Mouse (Mus musculus): ENCODE measurements around the gene Stard7. TPM values are rescaled to one million over a fixed set of nuclear protein-coding genes. Genes with fewer than 3 reads are reported as not detected.
A peak's percentile ranks its signal among the peaks of the same experiment; 100 is the strongest.

Stard7 gene
- polyA plus RNA-seq, 1 experiment, result 48.7 TPM

- no peak for DNase-seq (ENCODE audit: low spot score)
Observed at GRCm38 (mm10) chr2:127319071-127319470, 49.1 kb downstream of the Stard7 start.

DNA sequence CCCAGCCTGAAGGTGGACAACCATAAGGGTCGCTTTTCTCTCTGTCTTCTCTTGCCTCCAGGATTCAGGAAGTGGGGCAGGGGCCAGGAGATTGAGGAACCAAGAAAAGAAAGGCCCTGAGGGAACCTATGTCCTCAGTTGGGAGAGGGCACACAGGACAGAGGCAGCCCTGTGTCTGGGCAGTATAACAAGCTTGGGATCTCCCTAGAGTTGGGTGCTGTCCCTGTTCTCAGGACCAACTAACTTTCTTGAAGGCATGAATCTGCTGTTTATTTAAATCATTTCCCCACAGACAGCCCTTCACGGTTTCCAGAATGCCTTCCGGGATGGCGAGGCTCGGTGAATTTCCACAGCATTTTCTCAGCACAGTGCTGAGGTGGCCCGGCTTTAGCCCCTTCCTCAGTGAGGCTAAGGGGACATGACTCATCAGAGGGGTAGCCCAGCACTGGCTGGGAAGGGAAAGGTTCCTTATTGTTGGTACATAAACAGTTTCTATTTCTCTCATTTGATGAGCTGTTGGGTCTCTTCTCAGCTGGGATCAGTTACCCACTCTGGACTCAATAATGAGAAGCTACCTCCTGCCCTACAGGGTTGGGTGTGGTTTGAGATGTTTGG, 52.8 kb downstream of the Stard7 start:
- DNase-seq (ENCODE audit: low spot score), result no peak

DNA sequence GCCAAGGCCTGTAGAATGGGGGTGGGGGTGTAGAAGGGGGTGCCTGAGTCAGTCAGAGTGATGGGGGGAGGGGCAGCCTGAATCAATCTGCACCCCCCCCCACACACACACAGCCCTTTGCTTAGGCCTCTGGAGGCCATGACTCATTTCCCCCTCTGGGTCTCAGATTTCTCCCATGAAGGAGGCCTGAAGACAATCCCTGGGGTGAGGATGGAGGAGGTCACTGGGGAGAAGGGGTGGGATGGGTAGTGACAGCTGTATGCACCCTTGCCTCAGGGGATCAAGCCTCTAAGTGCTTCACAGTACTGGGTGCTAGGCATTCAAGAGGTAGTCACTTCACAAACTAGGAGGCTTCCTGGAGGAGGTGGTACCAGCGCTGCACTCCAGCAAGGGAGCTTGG, 53.6 kb downstream of the Stard7 start:
- no peak for DNase-seq (ENCODE audit: low spot score)

GRCm38 (mm10) chr2:127324456-127324855, 54.4 kb downstream of the Stard7 start:
- no peak for DNase-seq (ENCODE audit: low spot score)

DNA sequence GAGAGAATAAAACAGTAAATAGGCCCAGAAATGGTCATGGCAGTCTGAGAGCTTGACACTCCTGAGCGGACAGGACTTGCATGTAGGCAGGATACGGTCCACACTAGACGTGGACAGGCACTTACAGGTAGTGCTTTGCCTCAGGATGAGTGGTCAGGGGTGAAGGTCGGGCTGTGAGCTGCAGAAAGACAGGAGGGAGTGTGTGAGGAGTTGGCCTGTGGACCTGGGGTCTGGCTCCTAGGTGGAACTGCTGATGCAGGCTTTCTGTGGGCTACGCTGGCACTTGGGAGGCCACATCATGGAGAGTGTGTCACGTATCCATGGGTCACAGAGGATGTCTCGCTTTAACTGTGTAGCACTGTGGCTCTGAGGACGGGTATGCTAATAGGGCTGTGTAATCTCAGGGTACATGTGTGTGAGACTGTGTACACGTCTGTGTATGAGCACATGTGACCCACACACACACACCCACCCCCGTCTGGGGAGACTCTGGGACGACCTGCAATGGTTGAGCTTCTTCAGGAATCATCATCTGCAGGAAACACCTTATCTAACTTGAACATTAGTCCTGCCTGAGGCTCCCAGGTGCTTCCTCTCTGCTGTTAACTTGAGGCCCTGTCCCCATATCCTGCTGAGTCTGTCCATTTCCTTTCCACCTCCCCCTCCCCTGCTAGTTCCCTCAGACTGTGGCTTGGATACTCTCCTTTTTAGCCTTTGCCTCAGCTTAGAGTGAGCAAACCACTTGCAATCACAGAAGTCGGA, 58.3 kb downstream of the Stard7 start:
- no peak for DNase-seq (ENCODE audit: low spot score)

DNA sequence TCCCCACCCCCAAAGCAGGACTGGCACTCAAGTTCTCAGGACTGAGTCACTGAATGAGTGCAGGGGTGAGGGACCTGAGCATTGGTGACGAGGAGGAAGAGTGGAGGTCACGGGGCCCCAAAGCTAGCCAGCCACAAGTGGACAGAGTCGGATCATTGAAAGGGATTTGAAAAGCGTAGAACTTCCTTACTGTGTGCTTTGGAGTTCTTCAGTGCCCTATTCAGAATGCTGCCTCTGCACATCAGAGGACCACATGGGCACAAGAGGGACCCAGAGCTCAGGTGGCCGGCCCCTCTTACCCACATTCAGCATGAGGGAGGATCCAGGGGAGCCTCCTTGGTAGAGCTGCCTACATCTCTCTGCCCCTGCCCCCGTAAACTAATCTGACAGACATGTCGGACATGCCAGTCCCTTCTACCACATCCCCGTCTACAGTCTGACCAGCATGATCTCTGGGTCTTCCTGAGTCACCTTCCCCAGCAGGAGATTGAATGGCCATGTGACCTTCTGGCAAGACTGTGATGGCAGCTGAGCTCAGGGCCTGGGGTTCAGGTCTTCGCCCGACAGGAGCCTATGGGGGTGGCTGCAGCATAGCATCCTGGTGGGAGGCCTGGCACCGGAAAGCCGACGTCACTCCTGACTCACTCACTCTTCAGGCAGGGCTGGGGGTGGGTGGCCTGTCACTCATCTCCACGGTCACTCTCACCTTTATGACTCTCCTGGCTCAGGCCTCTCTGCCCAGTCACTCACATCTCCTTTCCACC, 63.0 kb downstream of the Stard7 start:
- no peak for DNase-seq (ENCODE audit: low spot score)

DNA sequence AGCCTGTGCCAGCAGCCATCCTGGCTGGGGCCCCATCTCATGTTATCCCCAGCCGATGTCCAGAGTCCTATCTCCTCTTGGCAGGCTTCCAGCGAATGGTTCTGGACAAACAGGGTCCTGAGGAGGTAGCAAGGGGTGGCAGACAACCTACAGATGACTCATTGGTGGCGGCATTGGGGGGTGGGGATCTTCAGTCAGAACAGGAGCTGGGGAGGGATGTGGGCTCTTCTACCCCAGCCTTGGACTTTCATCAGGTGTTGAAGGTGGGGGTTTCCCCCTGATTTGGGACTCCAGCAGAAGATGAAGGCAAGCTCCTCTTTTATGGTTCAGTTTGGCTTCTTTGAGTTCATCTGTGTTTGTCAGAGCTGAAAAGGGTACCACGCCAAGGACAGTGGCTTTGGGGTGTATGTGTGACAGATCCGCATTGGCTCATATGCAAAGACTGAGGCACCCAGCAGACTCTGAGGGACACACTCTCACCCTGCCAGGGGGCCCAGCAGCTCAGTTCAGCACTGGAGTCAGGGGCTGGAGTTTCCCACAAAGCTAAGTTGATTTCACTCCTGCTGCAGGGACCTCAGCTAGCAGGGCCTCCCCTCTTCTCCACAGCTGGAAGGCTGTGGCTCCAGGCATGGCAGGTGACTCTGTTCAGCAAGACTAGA, 64.1 kb downstream of the Stard7 start:
- no peak for DNase-seq (ENCODE audit: low spot score)

DNA sequence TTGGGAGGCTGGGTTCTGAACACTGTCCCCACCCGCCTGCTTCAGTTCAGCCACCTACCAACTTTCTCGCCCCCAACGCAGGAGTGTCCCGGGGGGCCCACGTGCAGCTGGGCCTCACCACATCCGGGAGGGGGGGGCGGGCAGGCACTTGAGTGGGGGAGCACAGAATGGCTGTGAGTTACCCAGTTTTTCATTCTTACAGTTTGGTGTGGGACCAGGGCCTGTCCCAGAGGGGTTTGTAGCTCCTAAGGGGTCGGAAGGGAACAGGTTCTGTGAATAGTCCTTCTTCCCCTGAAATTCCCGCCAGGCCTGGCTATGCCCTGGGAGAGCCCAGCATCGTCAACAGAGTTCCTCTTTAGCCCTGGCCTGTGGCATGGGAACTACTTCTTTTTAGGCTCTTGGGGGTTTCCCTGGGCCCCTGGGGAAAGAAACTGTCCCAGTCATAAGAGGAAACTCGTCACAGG, 65.1 kb downstream of the Stard7 start:
- no peak for DNase-seq (ENCODE audit: low spot score)

DNA sequence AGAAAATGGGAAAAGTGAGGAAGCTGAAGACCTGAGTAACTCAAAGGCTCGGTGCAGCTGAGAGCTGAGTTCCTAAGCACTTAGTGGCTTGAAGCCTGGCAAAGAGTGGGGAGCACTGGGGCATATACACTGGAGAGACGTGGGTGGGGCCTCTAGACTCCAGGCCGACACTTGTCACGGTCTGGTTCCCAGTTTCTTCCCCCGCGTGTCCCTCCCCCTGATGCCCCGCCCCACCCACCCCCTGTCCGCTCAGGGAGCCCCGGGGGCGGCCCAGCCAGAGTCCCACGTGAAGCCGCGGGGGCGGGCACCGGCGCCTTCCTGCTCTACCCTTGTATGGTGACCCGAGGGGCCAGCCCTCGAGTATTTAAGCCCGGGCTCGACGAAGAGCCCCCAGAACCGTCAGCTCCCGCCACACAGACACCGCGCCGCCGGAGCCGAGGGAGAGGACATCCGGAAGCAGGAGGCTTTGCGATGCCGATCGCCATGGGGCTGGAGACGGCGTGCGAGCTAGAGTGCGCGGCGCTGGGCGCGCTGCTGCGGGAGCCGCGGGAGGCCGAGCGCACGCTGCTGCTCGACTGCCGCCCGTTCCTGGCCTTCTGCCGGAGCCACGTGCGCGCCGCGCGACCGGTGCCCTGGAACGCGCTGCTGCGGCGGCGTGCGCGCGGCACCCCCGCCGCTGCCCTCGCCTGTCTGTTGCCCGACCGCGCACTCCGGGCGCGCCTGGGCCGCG, 65.9 kb downstream of the Stard7 start, which contains the start of gene Dusp2:
Gene Dusp2, plus strand, starts transcription at position 393 of the 730 bp plus-strand sequence.
- peak; percentile 59 for DNase-seq (ENCODE audit: low spot score)

- no peak for DNase-seq (ENCODE audit: low spot score)
Observed at GRCm38 (mm10) chr2:127336497-127336832, 66.4 kb downstream of the Stard7 start.

DNA sequence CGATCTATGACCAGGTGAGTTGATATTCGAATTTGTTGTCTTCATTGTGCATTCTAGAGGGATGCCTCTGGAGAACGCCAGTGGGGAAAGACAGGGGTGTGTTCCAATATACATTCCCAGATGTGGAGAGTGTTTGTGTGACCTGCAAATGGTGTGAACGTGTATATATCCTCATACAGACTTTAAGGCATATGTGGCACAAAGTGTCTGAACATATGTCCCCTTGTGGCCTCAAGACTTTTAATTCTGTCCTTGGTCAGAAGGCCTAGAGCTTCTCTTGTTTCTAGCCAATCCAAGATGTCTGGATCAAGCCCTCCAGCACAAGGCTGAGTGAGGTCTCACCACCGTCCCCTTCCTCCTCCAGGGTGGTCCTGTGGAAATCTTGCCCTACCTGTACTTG, 66.9 kb downstream of the Stard7 start:
- no peak for DNase-seq (ENCODE audit: low spot score)

- no peak for DNase-seq (ENCODE audit: low spot score)
Observed at GRCm38 (mm10) chr2:127337531-127337930, 67.5 kb downstream of the Stard7 start.

DNA sequence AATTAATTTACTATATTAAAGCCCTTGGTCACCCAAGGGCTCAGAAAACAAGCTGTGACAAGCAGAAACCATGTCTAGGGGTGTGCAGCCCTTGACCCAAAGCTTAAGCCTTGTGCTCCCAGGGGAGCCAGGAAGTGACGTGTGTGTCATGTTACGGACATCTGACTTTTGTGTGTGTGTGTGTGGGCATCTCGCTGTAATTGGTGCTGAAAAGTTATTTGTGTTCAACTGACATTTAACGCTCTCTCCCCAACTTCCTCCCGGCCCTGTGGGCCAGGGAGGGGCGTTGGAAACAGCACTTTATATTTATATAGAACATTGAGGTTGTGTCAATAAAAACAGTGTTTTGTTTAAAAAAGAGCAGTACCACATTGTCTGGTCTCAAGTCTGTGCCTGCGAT, 68.0 kb downstream of the Stard7 start:
- DNase-seq (ENCODE audit: low spot score), result no peak

- DNase-seq (ENCODE audit: low spot score), result no peak
Observed at GRCm38 (mm10) chr2:127338416-127338815, 68.4 kb downstream of the Stard7 start, which contains the start of gene Astl. Gene Astl, plus strand, starts transcription at chr2:127338639.

GRCm38 (mm10) chr2:127338833-127339232, 68.8 kb downstream of the Stard7 start:
- DNase-seq (ENCODE audit: low spot score), result no peak

DNA sequence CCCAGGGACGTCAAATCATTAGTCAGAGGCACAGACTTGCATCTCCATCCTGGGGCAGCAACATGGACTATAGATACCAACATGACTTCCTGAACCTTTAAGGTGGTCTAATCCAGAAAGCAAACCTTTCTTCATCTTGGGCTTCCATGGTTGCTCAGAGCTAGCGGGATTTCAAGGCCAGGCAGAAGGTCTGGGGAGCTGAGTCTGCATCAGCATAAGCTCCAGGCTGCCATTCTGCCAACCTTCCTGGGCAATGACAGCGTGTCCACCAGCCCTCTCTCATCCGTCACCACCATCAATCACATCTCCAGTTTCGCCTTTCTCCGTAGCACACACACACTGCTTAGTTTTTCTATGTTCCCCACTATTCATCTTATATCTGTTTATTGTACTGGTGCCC, 69.2 kb downstream of the Stard7 start:
- no peak for DNase-seq (ENCODE audit: low spot score)

DNA sequence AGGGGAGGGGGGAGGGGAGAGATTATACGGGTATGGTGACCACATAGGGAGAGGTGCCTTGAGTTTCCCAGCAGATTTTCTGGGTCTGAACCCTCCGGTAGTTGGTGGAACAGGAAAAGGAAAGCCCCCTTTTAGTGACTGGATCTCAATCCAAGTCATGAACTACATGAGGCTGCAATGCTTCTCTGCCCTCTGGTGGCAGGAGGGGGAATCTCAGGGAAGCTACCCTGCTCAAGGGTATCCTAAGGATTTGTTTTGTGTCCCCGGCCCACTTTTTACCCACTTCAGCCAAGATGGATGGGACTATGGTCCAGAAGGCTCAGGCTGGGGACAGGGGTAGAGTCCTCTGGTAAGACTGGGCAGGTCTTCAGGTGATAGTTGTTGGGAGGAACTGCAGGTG, 71.1 kb downstream of the Stard7 start:
- no peak for DNase-seq (ENCODE audit: low spot score)

DNA sequence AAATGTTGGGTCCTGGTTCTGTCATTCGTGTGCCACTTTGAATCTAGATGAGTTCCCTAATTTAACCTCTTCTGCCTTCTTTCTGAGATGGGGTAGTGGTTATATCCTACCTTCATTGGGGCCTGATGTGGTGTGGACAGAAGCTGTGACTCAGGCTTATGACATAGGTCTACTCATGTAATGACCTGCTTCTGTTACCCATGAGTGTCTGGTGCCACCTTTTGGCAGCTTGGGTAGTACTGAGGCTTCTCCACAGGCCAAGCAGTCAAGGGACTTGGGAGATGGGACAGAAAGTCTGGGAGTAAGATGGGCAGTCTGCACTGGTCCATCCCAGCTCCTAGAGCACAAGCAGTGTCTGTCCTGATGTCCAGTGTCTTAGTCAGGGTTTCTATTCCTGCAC, 76.3 kb downstream of the Stard7 start:
- DNase-seq (ENCODE audit: low spot score), result no peak

DNA sequence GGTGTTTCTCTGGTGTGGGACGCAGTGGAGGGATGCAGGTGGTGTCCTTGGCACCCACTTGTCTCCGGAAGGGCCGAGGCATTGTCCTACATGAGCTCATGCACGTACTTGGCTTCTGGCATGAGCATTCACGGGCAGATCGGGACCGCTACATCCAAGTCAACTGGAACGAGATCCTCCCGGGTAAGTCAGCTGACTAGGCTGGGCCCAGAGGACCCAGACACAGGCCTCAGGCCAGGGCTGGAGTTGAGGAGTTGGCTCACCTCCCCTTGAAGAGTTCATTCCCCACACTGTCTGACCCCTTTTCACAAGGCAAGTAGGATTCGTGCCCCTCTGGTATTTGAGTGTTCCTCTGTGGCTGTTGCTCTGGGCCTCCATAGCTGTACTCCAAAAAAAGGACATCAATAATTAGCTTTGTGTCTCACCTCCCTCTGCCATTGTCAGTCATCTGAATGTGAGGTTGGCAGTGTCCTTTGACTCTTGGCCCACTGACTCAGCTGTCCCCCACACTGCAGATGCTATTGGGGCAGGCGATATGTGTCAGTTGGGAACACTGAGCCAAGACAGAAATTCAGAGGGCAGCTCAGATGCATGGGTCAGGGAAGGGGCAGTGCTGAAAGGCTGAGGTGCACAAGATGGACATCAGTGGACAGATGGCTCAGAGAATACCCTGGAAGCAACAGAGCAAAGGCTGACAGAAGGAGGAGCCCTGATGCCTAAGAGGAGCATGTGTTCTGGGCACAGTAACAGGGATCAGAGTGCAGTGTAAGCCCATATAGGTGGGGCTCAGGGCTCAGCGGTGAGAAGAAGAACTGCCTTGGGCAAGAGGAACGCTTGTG, 77.3 kb downstream of the Stard7 start:
- DNase-seq (ENCODE audit: low spot score), result no peak

All from urinary bladder, adult 2 months (tissue).